Mouse (Mus musculus) ovary, postnatal 14 days (tissue): ENCODE measurements around the gene Btbd9.

Experiments
- DNase-seq: peaks from one replicate; pipeline ENCODE4 v3.0.0; 2022; ENCODE audit warnings: low spot score

Btbd9 gene

GRCm38 (mm10) chr17:30335746-30336145 lies 240.5 kb downstream of the Btbd9 start:
- no peak for DNase-seq

- DNase-seq, result no peak
Measured at GRCm38 (mm10) chr17:30334257-30334656, 242.0 kb downstream of the Btbd9 start.

GRCm38 (mm10) chr17:30333136-30333535 lies 243.2 kb downstream of the Btbd9 start:
- DNase-seq, result no peak

- no peak for DNase-seq
Measured at GRCm38 (mm10) chr17:30331380-30331779, 244.9 kb downstream of the Btbd9 start.

- DNase-seq, result no peak
Measured at GRCm38 (mm10) chr17:30329531-30329930, 246.8 kb downstream of the Btbd9 start.

- no peak for DNase-seq
Measured at GRCm38 (mm10) chr17:30328924-30329323, 247.4 kb downstream of the Btbd9 start.

GRCm38 (mm10) chr17:30326906-30327305 lies 249.4 kb downstream of the Btbd9 start:
- no peak for DNase-seq

GRCm38 (mm10) chr17:30320301-30320700 lies 256.0 kb downstream of the Btbd9 start:
- DNase-seq, result no peak

- DNase-seq, result no peak
Measured at GRCm38 (mm10) chr17:30312688-30313087, 263.6 kb downstream of the Btbd9 start.

GRCm38 (mm10) chr17:30309627-30310026 lies 266.7 kb downstream of the Btbd9 start:
- DNase-seq, result no peak

- no peak for DNase-seq
Measured at GRCm38 (mm10) chr17:30308889-30309288, 267.4 kb downstream of the Btbd9 start.

- no peak for DNase-seq
Measured at GRCm38 (mm10) chr17:30308317-30308716, 268.0 kb downstream of the Btbd9 start.

- DNase-seq, result no peak
Measured at GRCm38 (mm10) chr17:30307168-30307567, 269.1 kb downstream of the Btbd9 start.

GRCm38 (mm10) chr17:30304766-30305165 lies 271.5 kb downstream of the Btbd9 start:
- DNase-seq, result no peak

- no peak for DNase-seq
Measured at GRCm38 (mm10) chr17:30301338-30301737, 274.9 kb downstream of the Btbd9 start.

GRCm38 (mm10) chr17:30297432-30297831 lies 278.9 kb downstream of the Btbd9 start:
- no peak for DNase-seq

GRCm38 (mm10) chr17:30296069-30296468 lies 280.2 kb downstream of the Btbd9 start:
- no peak for DNase-seq

GRCm38 (mm10) chr17:30292666-30293065 lies 283.6 kb downstream of the Btbd9 start:
- no peak for DNase-seq

- DNase-seq, result no peak
Measured at GRCm38 (mm10) chr17:30285641-30286040, 290.6 kb downstream of the Btbd9 start.

- no peak for DNase-seq
Measured at GRCm38 (mm10) chr17:30283460-30284050, 292.7 kb downstream of the Btbd9 start.

GRCm38 (mm10) chr17:30283001-30283400 lies 293.3 kb downstream of the Btbd9 start:
- no peak for DNase-seq

- no peak for DNase-seq
Measured at GRCm38 (mm10) chr17:30280323-30281118, 295.8 kb downstream of the Btbd9 start.

GRCm38 (mm10) chr17:30279684-30280083 lies 296.6 kb downstream of the Btbd9 start:
- DNase-seq, result no peak
